Mouse (Mus musculus) right cerebral cortex, adult 2 months (tissue): Measurements from ENCODE around the gene Gm19426.
"Not testable (repeated sequence)": the region's sequence is repeated elsewhere in the genome, so short reads cannot be mapped to it uniquely, and the experiment has no call there.

Source experiments
- DNase-seq, 2 experiments: peaks; one replicate each; pipeline ENCODE4 v3.0.0; 2021 to 2022; ENCODE audit warnings: low spot score in 2 of 2

Gene Gm19426

GRCm38 (mm10) chr2:84750115-84750514 lies 6.7 kb upstream of the Gm19426 start:
- no peak for DNase-seq

DNA sequence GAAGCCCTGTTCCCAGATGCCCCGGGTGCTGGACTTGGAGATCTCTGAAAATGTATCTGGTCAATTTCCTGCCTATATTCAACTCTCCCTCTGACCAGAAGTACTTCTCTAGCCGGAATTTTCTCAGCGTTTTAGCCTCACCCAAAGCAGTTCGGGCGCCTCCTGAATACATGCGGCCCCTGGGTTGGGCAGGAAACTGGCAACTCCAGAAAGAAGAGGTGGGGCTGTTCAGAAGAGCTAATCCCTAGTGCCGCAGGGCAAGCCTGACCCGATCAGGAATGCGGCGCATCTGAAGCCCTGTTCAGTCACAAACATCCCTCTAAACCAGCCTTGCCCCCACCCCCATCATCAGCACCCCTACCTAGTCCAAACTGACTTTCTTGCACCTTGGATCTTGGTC lies 671 bp upstream of the Gm19426 start:
- no peak for DNase-seq

DNA sequence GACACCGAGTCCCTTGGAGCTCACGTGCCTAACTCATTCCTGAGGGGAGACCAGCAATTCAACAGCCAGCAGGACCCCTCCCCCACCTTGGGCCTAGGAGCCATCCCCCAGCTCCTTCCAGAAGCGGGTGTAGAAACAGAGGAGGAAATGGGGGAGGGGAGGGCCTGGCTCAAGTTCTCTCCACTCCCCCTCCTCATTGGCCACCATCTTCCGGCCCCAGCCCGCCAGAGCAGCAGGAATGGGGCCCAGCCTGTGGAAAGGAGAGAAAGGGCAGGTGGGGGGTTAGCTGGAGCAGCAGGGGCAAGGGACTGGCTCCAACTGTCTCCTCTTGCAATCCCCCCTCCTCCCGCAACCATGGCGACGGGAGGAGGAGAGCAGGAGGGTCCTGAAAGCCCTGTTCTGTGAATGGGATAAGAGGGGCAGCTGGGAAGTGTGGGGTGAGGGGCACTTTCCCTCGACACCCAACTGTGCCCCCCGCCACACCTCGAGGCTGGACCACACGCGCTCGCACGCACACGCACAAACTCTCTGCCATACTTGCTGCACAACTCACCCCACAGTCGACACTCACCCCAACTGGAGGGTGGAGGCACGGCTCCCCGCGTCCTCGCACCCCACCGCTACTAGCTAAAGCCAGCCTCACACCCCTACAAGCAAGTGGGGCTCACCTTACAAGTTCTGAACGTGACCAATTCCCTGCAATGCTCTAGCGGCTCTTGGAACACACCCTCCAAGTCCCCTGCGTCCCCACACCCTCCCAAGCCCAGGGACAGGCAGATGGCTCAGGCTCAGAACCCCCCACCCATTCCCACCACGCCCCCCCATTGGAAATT lies 788 bp downstream of the Gm19426 start:
- peak in 1 of 2 experiments; percentile 13 for DNase-seq

- DNase-seq: no peak
Observed at GRCm38 (mm10) chr2:84741841-84742450, 1.5 kb downstream of the Gm19426 start.

DNA sequence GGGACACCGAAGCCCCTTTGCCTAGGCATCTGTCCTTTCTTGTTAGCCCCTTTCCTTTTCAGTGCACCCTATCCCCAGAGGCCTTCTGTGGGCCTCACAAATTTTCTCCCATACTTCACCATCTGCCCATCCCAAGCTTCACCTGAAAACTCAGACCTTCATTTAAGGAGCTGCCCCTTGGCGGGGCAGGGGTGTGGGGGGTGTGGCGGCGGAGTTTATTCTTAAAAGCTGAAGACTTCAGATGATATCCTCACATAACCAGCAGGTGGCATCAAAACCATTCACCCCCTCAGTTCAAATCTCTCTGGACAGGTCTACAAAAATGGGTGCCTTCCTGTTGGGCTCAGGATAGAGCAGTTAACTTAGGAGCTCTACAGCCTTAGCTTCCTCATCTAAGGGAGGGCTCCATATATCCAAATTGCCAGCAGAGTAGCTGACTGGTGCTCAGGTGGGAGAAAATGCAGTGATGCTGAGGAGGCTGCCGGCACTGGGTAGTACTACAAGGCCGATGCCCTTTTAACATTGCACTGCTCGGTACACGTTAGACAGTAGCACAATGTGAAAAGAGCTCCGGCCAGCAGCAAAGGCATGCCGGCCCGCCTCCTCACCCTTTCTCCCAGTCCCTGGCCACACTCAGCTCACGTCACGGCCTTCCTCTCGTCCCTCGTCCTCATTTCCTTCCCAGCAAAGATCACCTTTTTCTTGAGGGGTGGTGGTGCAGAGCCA lies 2.7 kb downstream of the Gm19426 start:
- peak in 1 of 2 experiments; percentile 21 for DNase-seq

GRCm38 (mm10) chr2:84738271-84738911 lies 5.1 kb downstream of the Gm19426 start:
- no peak for DNase-seq

GRCm38 (mm10) chr2:84737451-84737925 lies 6.0 kb downstream of the Gm19426 start:
- DNase-seq: no peak

DNA sequence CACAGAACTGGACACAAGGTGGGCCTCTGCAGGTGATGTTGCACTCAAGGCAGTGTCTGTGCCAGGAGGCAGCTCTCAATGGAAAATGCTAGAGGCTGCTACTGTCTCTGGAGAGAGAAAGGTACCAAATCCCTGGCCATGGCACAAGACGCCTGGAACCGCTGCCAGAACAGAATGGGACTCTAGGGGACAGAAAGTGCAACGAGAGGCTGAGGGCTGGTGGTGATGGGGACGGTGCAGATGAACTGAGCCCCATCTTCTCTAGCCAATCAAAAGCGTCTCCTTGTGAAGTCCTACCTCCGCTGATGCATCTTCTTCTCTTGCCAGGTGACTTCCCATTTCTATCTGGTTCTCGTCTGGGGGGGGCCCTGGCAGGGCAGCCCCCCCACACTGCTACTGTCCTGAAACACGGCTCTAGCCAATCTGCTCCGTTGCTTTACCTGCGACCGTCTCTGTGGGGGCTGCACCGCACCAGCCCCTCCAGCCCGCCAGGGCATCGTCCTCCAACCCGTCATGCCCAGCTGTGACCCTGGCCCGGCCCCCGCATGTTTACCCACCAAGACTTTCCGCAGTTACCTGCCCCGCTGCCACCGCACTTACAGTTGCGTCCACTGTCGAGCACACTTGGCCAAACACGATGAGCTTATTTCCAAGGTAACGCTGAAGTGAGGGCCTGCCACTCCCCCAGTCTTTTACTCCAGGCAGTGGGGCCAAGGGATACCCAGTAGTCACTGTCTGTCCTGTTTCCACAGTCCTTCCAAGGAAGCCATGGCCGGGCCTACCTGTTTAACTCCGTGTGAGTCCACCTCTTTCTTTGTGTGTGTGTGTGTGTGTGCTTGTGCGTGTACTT lies 6.9 kb downstream of the Gm19426 start:
- DNase-seq: no peak

DNA sequence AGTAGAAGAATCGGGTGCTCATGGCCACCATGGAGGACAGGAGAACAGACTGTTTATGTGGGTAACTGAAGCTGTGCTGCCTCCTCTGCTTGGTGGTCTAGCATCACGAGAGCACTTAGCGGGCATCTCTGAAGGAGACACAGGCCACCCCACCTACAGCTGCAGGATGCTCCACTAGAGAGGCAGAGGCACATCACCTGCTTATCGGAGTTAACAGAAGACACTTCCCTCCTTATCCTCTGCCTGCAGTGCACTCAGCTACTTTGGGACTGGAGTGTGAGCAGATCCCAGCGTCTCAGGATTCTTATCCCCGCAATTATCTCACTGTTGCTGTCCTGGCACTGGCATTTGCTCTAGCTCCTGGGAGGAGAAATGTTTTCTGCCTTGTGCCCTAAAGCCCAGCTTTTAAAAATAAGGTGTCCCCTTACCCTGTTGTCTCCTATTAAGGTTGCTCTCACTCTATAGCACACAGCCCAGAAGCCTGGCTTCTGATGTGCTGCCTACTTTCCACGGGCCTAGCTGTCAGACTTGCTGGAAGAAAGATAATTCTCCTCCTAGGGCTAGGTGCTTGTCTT lies 8.0 kb downstream of the Gm19426 start:
- DNase-seq: no peak

DNA sequence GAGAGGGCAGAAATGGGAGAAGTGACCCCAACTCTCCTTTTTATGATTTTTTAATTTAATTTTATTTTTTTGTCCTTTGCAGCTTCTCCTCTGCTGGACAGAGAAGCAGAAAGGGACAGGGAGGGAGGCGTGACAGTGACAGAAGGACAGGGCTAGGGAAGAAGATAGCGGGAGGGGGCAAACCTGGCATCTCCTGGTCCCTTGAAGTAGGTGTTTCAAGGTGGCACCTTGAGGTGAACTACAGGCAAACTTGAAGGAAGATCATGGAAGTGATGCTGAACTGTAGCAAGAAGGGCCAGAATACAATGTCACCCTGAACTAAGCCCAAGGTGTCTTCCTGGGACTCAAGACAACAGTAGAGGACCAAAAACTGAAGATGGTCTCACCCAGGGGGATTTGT lies 8.5 kb downstream of the Gm19426 start:
- no peak for DNase-seq

DNA sequence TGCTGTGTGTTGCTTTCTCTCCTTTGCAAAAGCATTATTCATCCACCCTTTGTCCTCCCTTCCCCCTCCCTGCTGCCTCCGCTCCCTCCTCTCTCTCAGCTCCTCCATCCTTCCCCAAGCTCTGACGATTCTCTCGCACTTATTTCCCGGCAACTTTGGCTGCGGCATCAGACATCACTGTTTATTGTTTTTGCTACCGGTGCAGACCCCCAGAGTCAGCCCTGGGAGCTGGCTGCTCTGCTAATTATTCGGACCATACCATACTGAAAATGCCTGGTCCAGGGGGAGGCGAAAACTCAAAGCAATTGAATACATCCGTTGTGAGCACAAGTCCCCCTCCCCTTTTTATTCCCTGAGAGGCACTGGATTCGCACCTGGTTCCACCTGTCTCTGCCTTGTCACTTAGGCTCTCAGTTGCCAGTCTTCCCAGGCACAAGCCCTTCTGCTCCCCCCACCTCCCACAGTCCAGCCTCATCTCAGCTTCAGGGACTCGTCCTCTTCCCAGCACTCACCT lies 9.0 kb downstream of the Gm19426 start:
- peak; percentile 49 to 64 for DNase-seq

DNA sequence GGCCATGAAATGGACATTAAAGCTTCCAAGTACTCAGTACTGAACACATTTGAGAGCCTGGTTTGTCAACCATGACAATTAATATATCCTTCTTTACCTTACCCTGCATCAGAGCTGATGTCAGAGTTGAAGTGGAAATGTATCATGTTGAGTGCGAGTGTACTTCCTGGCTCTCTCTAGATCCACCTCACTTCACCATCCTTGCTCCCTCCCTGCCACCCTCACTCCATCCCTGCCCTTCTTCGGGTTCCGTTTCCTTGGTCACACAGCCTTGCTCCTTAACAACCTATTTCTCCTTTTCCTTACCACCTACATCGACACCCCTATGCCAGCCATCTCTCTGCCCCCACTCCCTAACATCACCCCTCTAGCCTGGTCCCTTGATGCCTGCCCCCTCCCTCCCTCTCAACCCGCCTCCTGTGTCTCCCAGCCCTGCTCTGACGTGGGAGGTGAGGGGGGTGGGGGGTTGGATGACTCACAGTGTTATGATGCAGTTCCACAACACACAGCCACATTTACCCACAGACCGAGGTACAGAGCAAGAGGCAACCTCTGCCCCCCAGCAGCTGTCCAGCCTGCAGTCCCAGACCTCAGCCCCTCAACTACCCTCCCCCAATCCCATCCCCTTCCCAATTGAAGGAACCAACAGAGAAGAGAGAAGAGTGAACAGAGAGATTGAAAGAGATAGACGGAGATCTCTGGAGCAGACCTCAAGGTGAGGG lies 9.7 kb downstream of the Gm19426 start, which contains the start of gene Ypel4:
Gene Ypel4 (plus strand): TSS at position 480 of the 722 bp plus-strand sequence.
- DNase-seq: peak; percentile 75 to 82

- DNase-seq: no peak
Observed at GRCm38 (mm10) chr2:84732394-84732793, 11.1 kb downstream of the Gm19426 start.

GRCm38 (mm10) chr2:84731206-84731605 lies 12.2 kb downstream of the Gm19426 start:
- no peak for DNase-seq

DNA sequence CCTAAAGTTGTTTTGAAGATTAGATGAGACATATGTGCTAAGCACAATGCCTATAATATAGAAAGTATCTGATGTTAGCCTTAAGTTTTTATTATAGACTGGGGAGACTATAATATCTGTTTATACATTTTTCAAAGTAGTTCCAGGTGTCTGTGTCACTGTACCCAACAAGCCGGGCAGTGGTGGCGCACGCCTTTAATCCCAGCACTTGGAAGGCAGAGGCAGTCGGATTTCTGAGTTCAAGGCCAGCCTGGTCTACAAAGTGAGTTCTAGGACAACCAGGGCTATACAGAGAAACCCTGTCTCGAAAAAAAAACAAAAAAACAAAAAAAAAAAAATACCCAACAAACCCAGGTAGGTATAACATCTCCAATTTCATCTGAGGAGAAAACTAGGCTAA lies 15.3 kb downstream of the Gm19426 start:
- DNase-seq: not testable (repeated sequence)

DNA sequence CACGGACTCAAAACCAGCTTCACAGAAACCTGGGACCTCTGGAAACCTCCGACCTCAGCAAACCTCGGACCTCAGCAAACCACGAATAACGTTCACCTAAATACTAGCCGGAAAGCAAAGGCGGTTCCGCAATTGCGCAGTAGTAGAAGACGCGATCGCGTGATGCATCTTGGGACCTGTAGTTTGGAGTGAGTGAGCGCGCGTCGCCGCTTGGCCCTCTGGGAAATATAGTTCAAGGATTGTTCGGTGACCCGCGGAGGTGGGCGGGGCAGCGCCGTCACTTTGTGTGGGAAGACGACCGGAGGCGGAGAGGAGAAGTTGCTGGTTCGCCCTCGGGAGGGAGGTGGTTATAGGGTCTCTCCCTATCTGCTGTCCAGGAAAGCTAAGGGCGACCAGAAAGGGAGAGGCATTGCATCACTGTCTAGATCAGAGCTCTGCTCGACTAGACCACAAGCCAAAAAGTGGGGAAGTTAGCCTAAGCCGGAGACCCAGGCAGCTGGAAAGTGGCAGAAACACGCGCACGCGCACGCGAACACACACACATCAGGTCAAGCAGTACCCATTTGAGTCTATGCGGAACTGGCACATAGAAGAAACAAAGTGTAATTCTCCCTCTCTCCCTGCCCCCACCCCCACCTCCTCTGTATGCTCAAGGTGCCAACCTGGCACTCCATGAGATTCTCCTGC lies 16.1 kb downstream of the Gm19426 start, which contains the start of gene Clp1:
Gene Clp1 (minus strand): TSS at position 179 of the 687 bp plus-strand sequence.
- DNase-seq: peak; percentile 97 to 99

GRCm38 (mm10) chr2:84726716-84727115 lies 16.7 kb downstream of the Gm19426 start:
- no peak for DNase-seq

DNA sequence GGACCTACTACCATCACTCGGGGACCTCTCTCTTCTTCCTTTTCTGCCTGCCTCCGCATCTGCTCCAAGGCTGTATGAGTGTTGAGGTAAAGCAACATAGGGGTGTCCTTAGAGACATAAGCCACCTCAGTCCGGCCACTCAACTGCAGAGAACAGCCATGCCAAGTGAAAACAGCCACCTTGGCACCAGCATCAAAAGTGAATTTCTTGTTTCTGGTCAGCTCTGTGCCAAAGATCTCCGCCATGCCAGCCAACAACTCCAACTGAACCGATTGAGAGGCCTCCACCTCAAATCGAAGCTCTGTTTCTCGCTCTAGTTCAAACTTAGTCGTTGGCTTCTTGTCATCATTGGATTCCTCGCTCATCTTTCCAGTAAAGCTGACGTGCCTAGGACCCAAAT lies 17.7 kb downstream of the Gm19426 start:
- DNase-seq: no peak

DNA sequence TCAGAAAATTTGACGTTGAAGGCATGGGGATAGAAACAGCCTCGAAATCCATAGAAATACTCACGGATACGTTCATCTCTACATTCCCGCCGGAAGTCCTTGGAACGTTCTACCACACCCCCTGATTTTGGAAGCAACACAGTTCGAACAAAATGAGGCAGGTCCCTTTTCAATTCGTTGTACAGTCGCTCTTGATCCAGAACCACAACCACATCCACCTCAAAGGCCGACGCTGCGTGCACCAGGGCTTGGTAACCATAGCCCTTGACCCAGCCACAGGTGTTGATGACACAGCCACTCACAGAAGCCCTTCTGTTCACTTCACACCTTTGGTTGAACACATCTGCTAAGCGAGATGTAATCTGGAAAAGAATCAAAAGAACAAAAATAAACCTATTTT lies 19.6 kb downstream of the Gm19426 start:
- DNase-seq: no peak
